Mouse (Mus musculus): ENCODE results near the gene Sorbs1. TPM values are rescaled to one million over a fixed set of nuclear protein-coding genes. Genes with fewer than 3 reads are reported as not detected.

Sorbs1 gene
- polyA plus RNA-seq, 1 experiment from 2014 or later = 94.7 TPM

- Histone ChIP-seq H3K9ac (replicated peaks) (no peak overlapping the region), H3K36me3 (peaks cover 10% of the 10 kb centered on the region), H3K4me2 (no peak overlapping the region), H3K27me3 (replicated peaks) (no peaks in the 10 kb centered on the region), H3K4me3 (replicated peaks) (no peak overlapping the region), H3K27ac (replicated peaks) (no peak overlapping the region), H3K4me1 (no peaks in the 10 kb centered on the region), H3K9me3 (replicated peaks) (no peaks in the 10 kb centered on the region)
- WGBS = 75% methylated on average over 15 of the region's 15 CpGs
- no peak for ATAC-seq (ENCODE audit: low FRiP score)
Observed at GRCm38 (mm10) chr19:40402155-40402963, 111.2 kb downstream of the Sorbs1 start.

DNA sequence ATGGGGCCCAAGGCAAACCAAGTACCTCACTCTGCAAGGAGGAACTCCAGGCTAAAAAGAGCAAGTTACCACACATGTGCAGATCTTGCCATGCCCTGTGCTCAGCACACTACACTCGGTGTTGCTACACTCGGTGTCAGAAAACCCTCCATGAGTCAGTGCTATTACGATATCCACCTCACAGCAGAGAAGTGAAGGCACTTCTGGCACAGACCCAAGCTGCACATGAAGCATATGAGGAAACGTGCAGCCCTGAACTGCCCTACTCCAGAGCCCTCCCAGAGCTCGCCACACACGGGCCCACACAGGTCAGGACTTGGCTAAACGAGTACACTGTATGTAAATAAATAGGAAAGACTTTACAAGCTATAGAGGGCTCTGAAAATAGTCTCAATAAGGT, 112.4 kb downstream of the Sorbs1 start:
- no peak for ATAC-seq (ENCODE audit: low FRiP score)
- WGBS = 77% methylated on average over 7 of the region's 7 CpGs
- H3K36me3 ChIP-seq = peaks cover 10% of the 10 kb centered on the region
- H3K9me3 ChIP-seq (replicated peaks) = no peaks in the 10 kb centered on the region
- no peak overlapping the region for H3K4me2 ChIP-seq
- no peak overlapping the region for H3K4me3 ChIP-seq (replicated peaks)
- H3K9ac ChIP-seq (replicated peaks) = no peak overlapping the region
- no peaks in the 10 kb centered on the region for H3K27me3 ChIP-seq (replicated peaks)
- no peak overlapping the region for H3K27ac ChIP-seq (replicated peaks)
- H3K4me1 ChIP-seq = peaks cover 3% of the 10 kb centered on the region; the same call in 1 of the 2 replicates

DNA sequence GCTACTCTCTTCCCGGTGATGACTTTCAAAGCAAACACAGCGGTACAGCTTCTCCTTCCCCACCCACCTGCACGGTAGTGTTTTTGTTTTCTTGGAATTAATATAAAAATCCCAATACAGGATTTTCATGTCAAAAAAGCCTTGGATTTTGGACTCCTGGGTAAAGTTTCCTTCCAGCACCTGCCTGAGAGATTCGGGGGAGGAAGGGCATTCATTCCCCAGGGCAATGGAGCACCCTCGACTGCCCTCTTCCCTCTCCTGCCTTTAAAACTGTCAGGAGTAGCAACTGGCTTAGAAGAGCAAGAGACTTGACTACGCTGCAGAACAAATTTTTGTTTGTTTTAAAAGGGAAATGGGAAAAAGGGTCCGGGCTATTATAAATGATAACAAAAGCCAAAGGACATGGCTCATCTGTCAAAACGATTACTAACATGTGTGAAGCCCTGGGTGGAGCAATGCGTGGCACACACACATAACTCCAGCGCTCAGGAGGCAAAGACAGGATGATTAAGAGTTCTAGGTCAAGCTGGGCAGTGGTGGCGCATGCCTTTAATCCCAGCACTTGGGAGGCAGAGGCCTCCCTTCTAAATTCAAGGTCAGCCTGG, 113.1 kb downstream of the Sorbs1 start:
- 58% methylated on average over 11 of the region's 11 CpGs for WGBS
- no peak for ATAC-seq (ENCODE audit: low FRiP score)

GRCm38 (mm10) chr19:40395757-40396661, 117.6 kb downstream of the Sorbs1 start:
- peak overlapping the region; percentile 58 for H3K27ac ChIP-seq (replicated peaks)
- H3K4me3 ChIP-seq (replicated peaks) = no peak overlapping the region
- H3K27me3 ChIP-seq (replicated peaks) = no peaks in the 10 kb centered on the region
- no peak overlapping the region for H3K9ac ChIP-seq (replicated peaks)
- H3K9me3 ChIP-seq (replicated peaks) = no peaks in the 10 kb centered on the region
- H3K36me3 ChIP-seq = peaks cover 10% of the 10 kb centered on the region
- WGBS = 63% methylated on average over 14 of the region's 14 CpGs
- peaks cover 18% of the 10 kb centered on the region for H3K4me1 ChIP-seq
- no peak overlapping the region for H3K4me2 ChIP-seq
- ATAC-seq (ENCODE audit: low FRiP score) = 0 out of 2 replicates have a peak, but pooled peaks have one; percentile 18

More for the DNA sequence above, 113.1 kb downstream of the Sorbs1 start:
- no peak overlapping the region for H3K9ac ChIP-seq (replicated peaks)
- peaks cover 10% of the 10 kb centered on the region for H3K36me3 ChIP-seq
- peaks cover 10% of the 10 kb centered on the region for H3K4me1 ChIP-seq
- no peak overlapping the region for H3K27ac ChIP-seq (replicated peaks)
- H3K4me3 ChIP-seq (replicated peaks) = no peak overlapping the region
- H3K4me2 ChIP-seq = no peak overlapping the region
- no peaks in the 10 kb centered on the region for H3K27me3 ChIP-seq (replicated peaks)
- no peaks in the 10 kb centered on the region for H3K9me3 ChIP-seq (replicated peaks)

- no peak overlapping the region for H3K4me3 ChIP-seq (replicated peaks)
- peak overlapping the region; percentile 58 for H3K27ac ChIP-seq (replicated peaks)
- H3K9me3 ChIP-seq (replicated peaks) = no peaks in the 10 kb centered on the region
- no peak overlapping the region for H3K4me2 ChIP-seq
- H3K27me3 ChIP-seq (replicated peaks) = no peaks in the 10 kb centered on the region
- peaks cover 18% of the 10 kb centered on the region for H3K4me1 ChIP-seq
- peaks cover 10% of the 10 kb centered on the region for H3K36me3 ChIP-seq
- 82% methylated on average over 12 of the region's 12 CpGs for WGBS
- no peak overlapping the region for H3K9ac ChIP-seq (replicated peaks)
- no peak for ATAC-seq (ENCODE audit: low FRiP score)
Observed at GRCm38 (mm10) chr19:40395321-40395695, 118.3 kb downstream of the Sorbs1 start.

- no peak overlapping the region for H3K9ac ChIP-seq (replicated peaks)
- peaks cover 10% of the 10 kb centered on the region for H3K36me3 ChIP-seq
- no peak for ATAC-seq (ENCODE audit: low FRiP score)
- 71% methylated on average over 10 of the region's 10 CpGs for WGBS
- H3K9me3 ChIP-seq (replicated peaks) = no peaks in the 10 kb centered on the region
- no peaks in the 10 kb centered on the region for H3K27me3 ChIP-seq (replicated peaks)
- H3K27ac ChIP-seq (replicated peaks) = peak overlapping the region; percentile 58
- H3K4me1 ChIP-seq = peaks cover 18% of the 10 kb centered on the region
- H3K4me3 ChIP-seq (replicated peaks) = no peak overlapping the region
- H3K4me2 ChIP-seq = no peak overlapping the region
Observed at GRCm38 (mm10) chr19:40394555-40395320, 118.8 kb downstream of the Sorbs1 start.

DNA sequence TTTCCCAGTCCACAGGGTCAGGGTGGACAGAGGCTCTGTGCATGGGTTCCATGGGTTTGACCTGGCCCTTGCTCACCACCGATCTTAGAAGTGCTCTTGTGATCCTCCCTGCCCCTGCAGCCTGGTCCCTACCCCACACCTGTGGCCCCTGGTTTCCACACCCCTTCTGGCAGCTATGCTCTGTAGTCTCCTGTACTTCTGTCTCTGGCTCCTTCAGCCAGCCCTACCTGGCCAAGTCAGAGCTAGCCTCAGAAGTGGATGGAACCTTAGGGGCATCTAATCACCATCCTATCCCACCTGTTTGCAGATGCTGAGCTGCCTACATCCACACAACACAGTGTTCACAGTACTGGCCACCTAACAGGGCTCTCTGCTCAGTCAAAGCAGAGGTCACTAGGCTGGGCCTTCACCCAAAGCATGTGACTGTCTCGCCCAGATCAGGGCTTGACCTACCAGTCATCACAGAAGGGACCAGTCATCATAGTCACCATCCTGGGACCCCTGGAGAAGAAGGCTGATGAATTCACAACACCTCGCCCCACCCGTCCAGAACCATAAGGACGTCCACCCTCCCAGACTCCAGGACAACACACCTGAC, 120.7 kb downstream of the Sorbs1 start:
- Histone ChIP-seq H3K27ac (replicated peaks) (no peak overlapping the region), H3K4me2 (no peak overlapping the region), H3K36me3 (peaks cover 9% of the 10 kb centered on the region; the same call in 1 of the 2 replicates), H3K4me3 (replicated peaks) (no peak overlapping the region), H3K9me3 (replicated peaks) (no peaks in the 10 kb centered on the region), H3K27me3 (replicated peaks) (no peaks in the 10 kb centered on the region), H3K4me1 (peaks cover 18% of the 10 kb centered on the region), H3K9ac (replicated peaks) (no peak overlapping the region)
- 89% methylated on average over 5 of the region's 5 CpGs for WGBS
- no peak for ATAC-seq (ENCODE audit: low FRiP score)

DNA sequence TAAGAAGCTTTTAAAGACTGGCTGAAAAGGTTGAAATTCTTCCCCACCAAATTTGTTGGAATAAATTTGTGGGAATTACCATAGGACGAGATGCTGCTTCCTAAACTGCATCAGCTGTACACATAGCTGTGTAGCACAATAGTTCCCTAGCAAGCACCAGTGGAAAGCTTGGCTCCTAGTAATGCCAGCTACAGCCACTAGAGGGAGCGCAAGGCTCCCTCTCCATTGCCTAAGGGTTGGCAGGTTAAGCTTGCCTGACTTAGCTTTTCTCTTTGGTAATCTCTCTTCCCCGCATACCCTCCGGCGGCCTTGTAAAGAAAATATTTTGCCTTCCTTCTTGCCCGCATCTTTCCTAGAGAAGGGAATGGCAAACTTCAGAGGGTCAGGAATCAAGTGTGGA, 122.1 kb downstream of the Sorbs1 start:
- WGBS = 17% methylated on average over 6 of the region's 6 CpGs

DNA sequence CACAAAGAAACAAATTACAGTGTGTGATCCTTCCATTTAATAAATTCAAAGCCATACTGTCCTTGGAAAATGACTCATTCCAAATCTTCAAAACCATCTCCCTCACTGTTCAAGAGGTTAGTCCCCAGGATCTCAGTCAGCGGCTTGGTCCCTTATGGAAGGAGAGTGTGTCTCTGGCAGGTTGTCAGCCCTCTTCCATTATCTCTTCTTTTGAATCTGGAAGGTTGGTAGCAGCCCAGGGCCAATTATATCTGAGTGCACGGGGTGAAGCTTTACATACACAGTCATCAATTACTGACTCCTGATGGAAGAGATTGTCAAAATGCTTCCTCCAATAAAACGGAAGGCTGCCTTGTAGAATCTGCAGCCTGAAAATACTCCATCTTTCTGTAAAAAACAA, 126.7 kb downstream of the Sorbs1 start:
- 75% methylated on average over 3 of the region's 3 CpGs for WGBS

More for the DNA sequence above, 122.1 kb downstream of the Sorbs1 start:
- Histone ChIP-seq H3K4me1 (peaks cover 18% of the 10 kb centered on the region), H3K27ac (replicated peaks) (no peak overlapping the region), H3K27me3 (replicated peaks) (no peaks in the 10 kb centered on the region), H3K9me3 (replicated peaks) (no peaks in the 10 kb centered on the region), H3K4me3 (replicated peaks) (no peak overlapping the region), H3K9ac (replicated peaks) (no peak overlapping the region), H3K36me3 (peaks cover 19% of the 10 kb centered on the region; the same call in 1 of the 2 replicates), H3K4me2 (no peak overlapping the region)
- peak; percentile 74 for ATAC-seq (ENCODE audit: low FRiP score)

GRCm38 (mm10) chr19:40385334-40385733, 128.2 kb downstream of the Sorbs1 start:
- no peak for ATAC-seq (ENCODE audit: low FRiP score)
- Histone ChIP-seq H3K9ac (replicated peaks) (no peak overlapping the region), H3K4me1 (peaks cover 9% of the 10 kb centered on the region), H3K4me3 (replicated peaks) (no peak overlapping the region), H3K27me3 (replicated peaks) (no peaks in the 10 kb centered on the region), H3K4me2 (no peak overlapping the region), H3K9me3 (replicated peaks) (no peaks in the 10 kb centered on the region), H3K36me3 (peaks cover 41% of the 10 kb centered on the region), H3K27ac (replicated peaks) (no peak overlapping the region)
- WGBS = 97% methylated on average over 3 of the region's 3 CpGs

More for the DNA sequence above, 126.7 kb downstream of the Sorbs1 start:
- H3K27ac ChIP-seq (replicated peaks) = no peak overlapping the region
- peaks cover 32% of the 10 kb centered on the region for H3K36me3 ChIP-seq
- no peak overlapping the region for H3K9ac ChIP-seq (replicated peaks)
- H3K4me1 ChIP-seq = peaks cover 4% of the 10 kb centered on the region; the same call in 1 of the 2 replicates
- H3K9me3 ChIP-seq (replicated peaks) = no peaks in the 10 kb centered on the region
- H3K4me2 ChIP-seq = no peak overlapping the region
- H3K4me3 ChIP-seq (replicated peaks) = no peak overlapping the region
- ATAC-seq (ENCODE audit: low FRiP score) = no peak
- no peaks in the 10 kb centered on the region for H3K27me3 ChIP-seq (replicated peaks)

Data from neural tube, embryonic 15.5 days (tissue).